Mouse (Mus musculus) ES-Bruce4 (cell line): ENCODE data around the gene Tenm1.

Experiments used
- CTCF ChIP-seq: IDR thresholded peaks from one replicate; pipeline ENCODE4 v1.8.1; 2011; ENCODE audit warnings: low read depth, low read length
- EP300 ChIP-seq: IDR thresholded peaks from 2 replicates; pipeline ENCODE4 v1.6.1; 2011; ENCODE audit warnings: low read depth, low read length; ENCODE audit not compliant: insufficient read depth

- TF ChIP-seq CTCF (no peak), EP300 (no peak)
Measured at GRCm38 (mm10) chrX:42647131-42647530, 781.8 kb downstream of the Tenm1 start.
